Mouse (Mus musculus): ENCODE measurements around the gene Kcnrg.
"Not testable (repeated sequence)": the region's sequence is repeated elsewhere in the genome, so short reads cannot be mapped to it uniquely, and the experiment has no call there.

The Kcnrg gene

DNA sequence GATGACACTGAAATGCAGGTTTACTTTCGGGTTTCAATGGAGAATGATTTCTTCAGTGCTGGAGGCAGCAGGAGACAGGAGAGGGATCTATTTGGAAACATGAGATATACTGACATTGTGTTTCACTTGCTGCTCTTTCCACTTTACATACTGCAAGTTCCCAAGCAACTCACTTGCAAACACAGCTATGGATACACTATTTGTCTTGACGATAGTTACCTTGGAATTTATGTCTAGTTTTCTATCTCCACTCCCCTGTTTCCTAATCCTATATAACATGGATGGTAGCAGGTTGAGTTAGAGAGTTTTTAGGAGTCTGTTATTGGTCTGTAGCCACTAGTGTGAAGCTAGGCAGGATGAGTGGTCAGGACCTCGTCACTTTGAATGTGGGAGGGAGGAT lies at the start of gene Kcnrg:
Gene Kcnrg (plus strand): TSS at position 301 of the 400 bp plus-strand sequence.
- DNase-seq (ENCODE audit: low spot score), result no peak

DNA sequence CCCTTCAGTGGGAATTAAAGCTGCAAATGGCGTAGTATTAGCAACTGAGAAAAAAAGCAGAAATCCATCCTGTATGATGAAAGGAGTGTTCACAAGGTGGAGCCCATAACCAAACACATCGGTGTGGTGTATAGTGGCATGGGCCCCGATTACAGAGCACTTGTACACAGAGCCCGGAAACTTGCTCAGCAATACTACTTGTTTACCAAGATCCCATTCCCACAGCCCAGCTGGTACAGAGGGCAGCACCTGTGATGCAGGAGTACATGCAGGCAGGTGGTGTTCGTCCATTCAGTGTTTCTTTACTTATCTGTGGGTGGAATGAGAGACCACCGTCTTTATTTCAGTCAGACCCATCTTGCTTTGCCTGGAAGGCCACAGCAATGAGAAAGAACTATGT lies 48.4 kb upstream of the Kcnrg start:
- DNase-seq (ENCODE audit: low spot score), result no peak

DNA sequence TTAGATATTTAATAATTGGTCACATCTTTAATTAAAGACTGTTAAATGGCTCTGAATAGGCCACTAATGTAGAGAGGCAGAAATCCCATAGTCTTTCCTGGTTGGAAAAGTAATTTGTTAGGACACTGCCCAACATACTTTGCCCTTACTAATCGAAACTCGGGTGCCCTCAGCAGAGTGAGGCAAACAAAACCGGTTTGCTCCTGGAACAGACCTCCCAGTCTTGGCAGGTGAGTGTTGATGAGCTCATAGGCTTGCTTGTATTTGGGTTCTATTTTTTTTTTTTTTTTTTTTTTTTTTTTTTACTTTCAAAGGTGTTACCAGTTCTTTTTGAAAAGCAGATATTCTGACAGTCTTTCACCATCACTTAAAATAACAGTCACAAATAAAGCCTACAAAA lies 47.4 kb upstream of the Kcnrg start:
- no peak for DNase-seq (ENCODE audit: low spot score)

DNA sequence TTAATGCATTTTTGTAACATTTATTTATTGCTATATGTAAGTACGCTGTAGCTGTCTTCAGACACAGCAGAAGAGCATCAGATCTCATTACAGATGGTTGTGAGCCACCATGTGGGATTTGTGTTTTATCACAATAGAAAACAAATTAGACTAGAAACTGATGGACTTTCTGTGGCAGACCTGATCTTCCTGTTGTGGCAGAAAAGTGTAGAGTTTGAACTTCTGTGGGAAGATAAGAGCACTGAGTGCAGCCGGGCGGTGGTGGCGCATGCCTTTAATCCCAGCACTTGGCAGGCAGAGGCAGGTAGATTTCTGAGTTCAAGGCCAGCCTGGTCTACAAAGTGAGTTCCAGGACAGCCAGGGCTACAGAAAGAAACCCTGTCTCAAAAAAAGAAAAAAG lies 41.0 kb upstream of the Kcnrg start:
- not testable (repeated sequence) for DNase-seq (ENCODE audit: low spot score)

DNA sequence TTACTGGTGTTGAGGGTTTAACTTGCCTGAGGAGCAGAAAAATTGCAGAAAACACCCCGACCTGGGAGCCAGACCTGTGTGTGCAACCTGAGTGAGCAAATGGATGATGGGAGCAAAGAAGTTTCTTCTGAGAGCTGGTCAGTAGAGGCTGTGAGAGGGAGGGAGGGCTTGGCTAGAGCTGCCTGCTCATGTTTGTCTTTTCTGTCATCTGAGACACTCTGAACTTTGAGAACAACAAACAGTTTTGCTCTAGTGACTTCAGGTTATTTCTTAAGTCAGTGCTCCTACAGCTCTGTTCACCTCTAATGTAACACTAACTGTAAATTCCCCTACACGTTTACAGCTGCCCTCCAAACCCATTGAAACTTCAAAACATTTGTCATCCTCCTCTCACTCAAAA lies 37.9 kb upstream of the Kcnrg start:
- no peak for DNase-seq (ENCODE audit: low spot score)

DNA sequence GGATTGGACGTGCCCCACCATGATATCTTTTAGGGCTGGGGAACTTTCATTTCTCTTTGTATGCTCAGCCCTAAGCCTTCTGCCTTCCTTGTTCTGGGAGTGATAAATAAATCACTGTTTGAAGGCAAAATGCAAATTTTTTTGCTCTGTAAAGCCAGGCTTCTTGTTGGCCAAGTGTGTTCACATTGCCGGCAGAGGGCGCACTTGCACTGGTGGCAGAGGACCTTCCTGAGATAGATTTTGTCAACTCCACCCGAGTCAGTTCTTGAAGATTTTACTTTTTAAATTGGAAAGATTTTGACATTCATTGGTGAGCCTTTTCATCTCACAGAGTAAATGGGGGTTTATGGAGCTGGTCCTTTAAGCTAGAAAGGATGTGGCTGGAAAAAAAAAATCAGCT lies 35.9 kb upstream of the Kcnrg start:
- DNase-seq (ENCODE audit: low spot score), result peak; percentile 97

DNA sequence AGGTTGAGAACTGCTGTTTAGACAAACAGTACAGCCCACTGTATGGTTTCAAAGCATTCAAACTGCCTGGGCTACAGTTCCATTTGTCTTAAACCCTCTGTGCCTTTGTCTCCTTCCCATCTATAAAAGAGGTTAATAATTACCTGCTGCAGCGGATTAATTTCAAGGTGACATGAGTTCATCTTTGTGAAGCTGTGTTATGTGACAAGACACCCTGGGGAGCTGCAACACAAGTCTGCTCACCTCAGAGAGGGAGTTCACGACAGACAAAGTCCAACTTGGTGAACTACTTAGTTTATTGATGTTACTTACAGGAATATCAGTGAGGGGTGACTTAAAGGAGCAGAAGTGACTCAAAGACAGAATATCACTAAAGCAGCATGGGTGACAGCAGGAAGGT lies 35.1 kb upstream of the Kcnrg start:
- DNase-seq (ENCODE audit: low spot score), result no peak

DNA sequence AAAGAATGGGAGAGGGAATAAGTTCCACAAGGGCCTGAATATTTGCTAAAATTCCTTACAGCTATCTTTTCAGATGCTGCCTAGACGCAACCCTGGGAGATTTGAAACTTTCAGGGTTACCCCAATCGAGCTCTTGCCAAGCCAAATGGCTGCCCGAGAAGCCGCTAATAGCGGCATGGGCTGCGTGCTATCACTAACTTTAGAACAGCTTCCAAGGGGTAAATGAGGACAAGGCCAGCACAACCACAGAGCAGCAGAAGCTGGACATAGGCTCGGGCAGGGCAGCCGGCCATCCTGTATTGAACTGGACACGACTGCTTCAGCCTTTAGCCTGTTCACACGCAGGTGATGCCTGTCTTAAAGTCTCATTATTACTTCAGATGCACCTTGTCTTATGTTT lies 32.2 kb upstream of the Kcnrg start:
- peak; percentile 68 for DNase-seq (ENCODE audit: low spot score)

DNA sequence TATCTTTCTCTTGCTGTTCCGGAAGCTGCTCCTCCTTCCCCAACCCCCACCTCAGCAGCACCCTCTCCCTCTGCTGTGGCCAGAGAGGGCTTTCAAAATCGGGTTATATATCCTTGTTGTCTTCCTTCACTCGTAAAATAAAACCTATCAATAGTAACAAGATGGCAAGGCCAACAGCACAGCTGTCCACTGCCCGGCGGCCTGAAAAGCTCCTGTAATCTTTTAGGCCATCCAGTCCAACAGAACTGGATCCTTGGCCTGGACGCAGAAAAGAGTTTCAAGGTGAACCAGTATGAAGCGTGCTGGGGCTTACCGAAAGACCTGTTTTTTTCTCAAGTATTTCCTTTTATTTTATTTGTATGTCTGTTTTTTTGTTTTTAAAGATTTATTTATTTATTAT lies 31.3 kb upstream of the Kcnrg start:
- no peak for DNase-seq (ENCODE audit: low spot score)

DNA sequence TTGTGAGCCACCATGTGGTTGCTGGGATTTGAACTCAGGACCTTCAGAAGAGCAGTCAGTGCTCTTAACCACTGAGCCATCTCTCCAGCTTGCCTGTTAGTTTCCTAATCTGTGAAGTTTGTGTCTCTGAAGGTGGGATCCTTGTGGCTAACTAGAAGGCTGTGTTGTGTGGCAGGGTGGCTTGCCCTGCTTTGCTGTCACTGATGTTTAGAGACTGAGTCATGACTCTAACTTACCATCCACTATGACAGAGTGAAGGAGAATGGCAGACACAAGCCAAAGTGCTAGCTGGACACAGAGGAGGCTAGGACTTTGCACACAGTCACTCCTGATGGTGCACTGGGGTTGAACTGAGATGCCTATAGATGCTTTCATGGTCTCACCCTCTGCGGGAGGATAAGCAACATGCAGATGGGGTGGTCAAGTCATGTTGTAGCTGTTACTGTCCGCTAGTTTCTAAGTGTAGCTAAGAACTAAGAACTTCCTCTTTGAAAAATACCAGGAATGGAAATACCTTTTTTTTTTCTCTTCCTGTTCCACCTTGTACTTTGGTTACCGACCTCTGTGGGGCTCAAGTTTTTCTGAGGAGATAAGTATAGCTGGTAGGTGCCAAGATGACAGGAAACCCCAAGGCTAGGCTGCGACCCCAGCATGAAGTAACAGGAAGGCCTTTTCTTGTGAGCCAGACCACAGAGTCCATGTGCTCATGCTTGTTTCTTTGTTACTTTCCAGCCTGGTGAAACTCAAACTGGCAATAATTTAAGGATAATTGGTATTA lies 17.8 kb upstream of the Kcnrg start:
- DNase-seq (ENCODE audit: low spot score), result no peak

DNA sequence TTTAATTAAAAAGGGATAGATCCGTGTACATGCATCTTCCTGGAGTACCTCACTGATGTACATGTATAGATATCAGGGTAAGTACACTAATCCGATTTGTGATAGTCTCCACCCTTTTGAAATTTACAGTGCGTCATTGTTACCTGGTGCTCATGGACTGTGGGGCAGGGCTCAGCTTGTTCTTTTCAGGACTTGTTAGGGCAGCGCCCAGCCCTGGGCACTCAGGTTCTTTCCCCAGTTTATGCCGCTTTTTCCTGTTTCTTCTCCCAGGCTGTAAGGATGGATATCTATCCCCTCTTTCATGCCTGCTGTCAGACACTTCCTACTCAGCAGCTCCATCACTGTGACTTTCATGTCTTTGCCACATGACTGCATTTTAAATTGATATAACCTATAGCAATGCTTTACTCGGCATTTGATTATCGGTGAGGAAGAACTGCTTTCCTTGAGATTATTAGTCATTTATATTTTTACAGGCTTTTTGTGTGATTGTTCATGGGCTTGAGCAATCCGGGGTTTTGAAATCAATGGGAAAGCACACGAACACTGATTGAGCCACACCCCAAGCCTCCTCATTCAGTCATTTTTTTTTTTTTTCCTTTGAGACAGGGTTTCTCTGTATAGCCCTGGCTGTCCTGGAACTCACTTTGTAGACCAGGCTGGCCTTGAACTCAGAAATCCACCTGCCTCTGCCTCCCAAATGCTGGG lies 10.4 kb upstream of the Kcnrg start:
- no peak for DNase-seq (ENCODE audit: low spot score)

DNA sequence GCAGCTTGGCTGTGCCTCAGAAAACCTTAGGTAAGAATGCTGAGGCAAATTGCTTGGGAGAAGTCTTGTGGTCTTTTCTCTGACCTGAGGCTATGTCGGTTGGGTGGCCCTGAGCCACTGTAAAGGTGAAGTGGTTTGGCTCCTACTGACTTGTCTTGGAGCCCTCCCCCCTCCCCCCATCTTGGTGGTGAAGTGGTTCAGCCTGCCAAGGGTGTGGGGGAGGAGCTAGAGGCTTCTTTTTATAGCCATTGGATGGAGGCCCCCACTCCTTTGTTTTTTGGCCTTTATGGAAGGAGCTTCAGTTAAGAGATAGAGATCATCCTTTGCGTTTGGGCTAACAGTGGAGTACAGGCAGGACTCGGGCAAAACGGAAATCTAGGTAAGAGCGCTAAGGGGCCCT lies 9.3 kb upstream of the Kcnrg start, which contains the start of gene Trim13:
Gene Trim13 (plus strand): TSS at position 280 of the 400 bp plus-strand sequence.
- no peak for DNase-seq (ENCODE audit: low spot score)

DNA sequence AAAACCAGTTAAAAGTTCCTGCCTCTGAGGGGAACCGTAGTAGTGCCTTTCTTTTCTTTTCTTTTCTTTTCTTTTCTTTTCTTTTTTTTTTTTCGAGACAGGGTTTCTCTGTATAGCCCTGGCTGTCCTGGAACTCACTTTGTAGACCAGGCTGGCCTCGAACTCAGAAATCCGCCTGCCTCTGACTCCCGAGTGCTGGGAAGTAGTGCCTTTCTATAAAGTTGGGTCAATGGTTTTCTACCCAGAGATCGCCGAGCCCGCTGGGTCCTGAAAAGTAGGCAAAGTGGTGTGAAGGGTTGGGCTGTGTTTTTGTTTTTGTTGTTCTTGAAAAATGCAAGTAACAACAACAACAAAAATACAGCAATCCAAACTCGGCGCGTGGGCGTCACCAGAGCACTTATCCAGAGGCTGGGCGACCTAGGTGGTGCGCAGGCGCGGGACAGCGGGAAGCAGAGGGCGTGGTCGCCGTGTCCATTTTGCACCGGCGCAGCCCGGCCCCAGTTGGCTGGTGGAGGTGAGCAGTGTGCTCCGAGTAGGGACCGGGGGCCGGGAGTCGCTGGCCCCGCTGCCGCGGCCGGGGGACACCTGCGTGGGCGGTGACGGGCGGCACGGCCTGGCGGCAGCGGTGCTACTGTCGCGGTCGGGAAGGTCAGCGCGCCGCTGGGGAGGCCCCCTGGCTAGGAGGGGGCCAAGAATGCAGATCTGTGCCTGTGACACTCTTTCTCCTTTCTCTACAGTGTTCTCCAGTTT lies 8.0 kb upstream of the Kcnrg start:
- DNase-seq (ENCODE audit: low spot score), result peak; percentile 95

DNA sequence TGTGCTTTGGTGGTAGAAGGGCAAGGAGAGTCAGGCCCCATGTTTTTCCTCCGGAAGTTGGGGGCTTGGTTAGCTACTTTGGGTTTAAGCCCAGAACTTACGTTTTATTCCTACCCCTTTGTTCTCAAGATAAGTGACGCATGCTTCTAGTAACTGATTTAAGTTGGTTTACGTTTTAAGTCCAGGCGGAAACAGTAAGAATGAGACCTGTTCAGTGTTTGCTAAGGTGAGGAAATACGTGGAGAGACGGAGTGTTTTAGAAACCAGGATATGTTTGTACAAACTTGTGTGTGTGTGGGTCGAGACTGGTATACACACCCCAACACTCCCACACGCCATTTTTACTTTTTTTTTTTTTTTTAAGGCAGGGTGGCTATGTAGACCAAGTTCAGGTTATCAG lies 5.9 kb upstream of the Kcnrg start:
- DNase-seq (ENCODE audit: low spot score), result no peak

DNA sequence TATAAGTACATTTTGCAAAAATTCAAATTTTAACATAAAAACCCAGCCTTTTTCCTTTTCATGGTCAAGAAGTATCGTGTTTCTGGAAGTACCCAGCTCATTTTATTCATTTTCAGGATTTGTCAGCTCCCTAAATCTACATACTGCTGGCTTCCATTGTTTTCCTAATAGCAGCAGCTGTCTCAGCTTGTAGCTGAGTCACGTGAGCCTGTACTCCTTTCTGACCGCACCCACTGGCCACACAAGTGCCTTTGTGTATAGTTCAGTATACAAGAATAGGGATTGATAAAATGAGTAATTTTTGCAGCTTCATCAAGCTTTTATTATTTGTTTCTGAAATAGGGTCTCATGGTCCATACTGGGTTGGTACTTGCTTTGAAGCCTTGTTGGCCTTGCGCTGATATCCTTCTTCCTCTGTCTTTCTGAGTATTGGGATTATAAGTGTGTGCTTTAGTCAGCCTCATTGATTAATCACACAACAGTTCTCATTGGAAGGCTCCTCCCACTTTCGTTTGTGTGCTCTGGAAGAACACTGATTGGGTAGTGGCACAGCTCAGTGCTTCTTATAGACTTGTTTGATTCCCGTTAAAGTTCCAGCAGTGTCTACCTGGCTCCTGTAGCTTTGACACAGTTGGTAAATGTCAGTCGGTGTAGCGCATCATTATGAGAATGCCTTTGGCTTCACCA lies 4.0 kb upstream of the Kcnrg start:
- no peak for DNase-seq (ENCODE audit: low spot score)

DNA sequence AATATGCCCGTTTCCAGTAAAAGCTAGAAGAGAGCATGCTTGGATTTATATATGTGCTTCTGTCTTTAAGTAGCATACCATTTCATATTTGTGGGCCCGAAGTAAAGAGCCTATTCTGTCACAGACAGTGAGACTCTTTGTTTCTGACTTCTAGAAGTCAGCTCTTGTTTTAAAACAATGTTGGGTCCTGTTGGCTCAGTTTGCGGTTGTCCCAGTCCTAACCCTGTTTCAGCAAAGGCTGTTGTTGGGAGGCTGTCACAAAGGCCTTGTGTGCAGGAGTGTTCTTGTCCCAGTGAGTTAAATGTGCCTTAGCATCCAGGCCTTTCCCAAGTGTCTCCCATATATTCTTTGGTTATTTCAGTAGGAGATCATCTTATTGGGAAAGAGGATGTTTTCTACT lies 3.2 kb upstream of the Kcnrg start:
- no peak for DNase-seq (ENCODE audit: low spot score)

DNA sequence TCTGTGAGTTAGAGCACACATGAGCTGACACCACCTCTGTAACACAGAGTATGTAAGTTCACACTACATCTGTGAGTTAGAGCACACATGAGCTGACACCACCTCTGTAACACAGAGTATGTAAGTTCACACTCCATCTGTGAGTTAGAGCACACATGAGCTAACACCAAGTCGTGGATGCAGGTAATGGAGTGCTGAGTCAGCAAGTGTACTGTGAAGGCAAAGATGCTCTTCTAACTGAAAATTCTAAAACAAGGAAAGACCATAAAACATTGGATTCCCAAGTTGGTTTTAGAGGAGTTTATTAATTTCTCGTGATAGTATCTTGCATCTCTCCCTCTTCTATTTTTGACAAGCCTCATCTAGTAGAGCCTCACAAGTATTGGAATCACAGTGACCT lies 1.2 kb upstream of the Kcnrg start:
- DNase-seq (ENCODE audit: low spot score), result not testable (repeated sequence)

DNA sequence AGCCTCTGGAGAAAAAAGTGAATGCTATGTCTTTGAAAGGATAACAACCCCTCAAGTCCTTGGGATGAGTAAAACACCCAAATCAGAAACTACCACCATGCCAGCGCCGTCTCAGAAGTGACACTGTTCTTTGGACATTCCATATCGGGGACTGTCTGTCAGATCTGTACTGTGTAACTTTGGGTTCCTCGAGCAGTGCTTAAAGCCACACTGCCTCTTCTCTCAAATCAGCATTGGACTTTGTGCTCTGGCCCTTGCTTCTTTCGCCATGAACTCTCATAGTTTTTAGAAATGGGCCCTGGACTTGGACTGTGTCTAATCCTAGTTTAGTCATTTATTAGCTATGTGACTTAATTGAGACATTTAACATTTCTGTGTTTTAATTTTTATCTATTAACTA lies 4.5 kb downstream of the Kcnrg start:
- no peak for DNase-seq (ENCODE audit: low spot score)

DNA sequence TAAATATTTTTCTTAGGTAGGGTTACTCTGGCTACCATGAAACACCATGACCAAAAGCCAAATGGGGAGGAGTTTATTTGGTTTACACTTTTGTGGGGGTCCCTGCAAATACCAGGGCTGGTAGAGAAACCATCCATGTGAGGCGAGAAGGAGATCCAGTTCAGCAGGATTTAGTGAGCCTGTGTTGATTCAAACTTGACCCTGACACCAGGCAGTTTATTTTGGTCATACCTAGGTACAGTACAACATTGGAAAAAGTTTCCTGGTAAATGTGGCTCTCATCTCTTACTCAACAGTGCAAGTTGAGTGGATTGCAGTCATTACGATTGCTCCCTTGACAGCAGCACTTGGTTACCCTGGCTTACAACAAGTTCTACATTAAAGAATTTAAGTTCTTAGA lies 6.1 kb downstream of the Kcnrg start:
- no peak for DNase-seq (ENCODE audit: low spot score)

DNA sequence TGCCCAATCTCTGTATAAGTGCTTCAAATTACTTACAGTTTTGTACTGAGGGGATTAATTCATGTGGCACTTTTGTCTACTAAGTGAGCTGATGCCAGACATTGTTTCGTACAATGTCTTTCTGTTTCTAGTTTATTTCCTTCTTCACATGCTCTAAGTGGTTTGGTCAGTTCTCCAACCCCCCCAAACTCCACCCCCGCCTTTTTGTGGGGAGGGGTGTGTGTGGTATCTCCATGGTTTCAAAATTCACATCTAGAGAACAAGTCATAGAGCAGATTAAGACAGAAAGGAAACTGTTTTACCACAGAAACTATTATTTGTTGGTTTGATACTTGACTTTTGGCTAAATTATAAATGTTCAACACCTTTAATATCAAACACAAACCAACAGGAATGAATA lies 13.1 kb downstream of the Kcnrg start:
- DNase-seq (ENCODE audit: low spot score), result no peak

DNA sequence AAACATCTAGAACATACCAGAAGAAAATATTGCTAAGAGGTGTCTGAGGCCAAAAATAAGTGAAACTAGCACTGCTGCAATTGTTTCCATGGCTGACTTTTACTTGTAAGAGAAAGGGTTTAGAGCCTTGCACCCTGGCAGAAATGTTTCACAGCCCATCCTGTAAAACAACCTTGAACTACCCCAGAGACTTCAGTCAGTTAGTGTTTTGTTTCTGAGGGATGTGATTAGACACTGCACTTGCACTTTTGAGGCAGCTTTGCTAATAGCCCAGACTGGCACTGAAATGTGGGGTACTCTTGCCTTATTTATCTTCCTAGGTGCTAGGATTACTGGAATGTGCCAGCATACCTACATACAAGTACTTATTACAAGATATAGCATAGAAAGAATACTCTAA lies 28.7 kb downstream of the Kcnrg start:
- DNase-seq (ENCODE audit: low spot score), result no peak

DNA sequence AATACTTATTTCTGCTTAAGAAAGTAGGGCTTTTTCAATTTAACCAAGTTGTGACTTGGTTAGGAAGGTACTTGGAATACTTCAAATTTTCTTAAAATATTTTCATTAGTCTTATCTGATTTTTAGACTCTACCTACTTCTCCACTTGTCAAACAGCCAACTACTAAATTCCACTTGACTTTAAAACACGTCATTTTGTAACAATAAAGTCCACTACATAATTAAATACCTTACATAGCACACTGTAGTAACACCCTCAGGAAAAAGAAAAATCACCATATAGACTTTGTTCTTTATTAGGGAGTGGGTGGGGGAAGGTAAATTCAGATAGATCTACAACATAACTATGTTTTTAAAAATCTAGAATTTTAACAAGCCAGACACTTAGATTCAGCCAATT lies 35.4 kb downstream of the Kcnrg start:
- DNase-seq (ENCODE audit: low spot score), result no peak
